Mouse (Mus musculus): Measurements from ENCODE around the gene Rbm46. TPM values are rescaled to one million over a fixed set of nuclear protein-coding genes. Genes with fewer than 3 reads are reported as not detected.
A peak's percentile ranks its signal among the peaks of the same experiment; 100 is the strongest.

Gene Rbm46
- not detected in 2 replicates for total RNA-seq (2014; fragmentation: Nextera tagmentation)
- total RNA-seq (2017): not detected in 2 replicates

DNA sequence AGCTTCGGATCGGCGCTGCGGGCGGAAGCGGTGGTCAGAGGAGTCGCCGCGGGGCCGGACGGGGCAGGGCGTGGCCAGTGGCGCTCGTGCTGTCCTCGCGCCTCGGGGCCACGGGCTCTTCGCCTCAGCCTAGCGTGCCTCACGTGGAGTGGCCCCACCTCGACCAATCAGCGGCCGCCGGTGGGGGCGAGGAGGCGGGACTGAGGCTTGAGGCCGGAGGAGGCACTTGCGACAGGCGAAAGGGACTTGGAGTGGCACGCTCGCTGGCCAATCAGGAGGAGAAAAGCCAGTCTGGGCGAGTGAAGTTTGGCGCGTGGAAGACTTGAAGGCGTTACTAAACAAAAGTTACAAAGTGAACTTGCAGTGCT lies at the start of gene Rbm46:
TSS of gene Rbm46 (minus strand) at position 112 of the 368 bp plus-strand sequence.
- peak; percentile 75 for ATAC-seq (replicated peaks; ENCODE audit: poor library complexity, severe bottlenecking)

DNA sequence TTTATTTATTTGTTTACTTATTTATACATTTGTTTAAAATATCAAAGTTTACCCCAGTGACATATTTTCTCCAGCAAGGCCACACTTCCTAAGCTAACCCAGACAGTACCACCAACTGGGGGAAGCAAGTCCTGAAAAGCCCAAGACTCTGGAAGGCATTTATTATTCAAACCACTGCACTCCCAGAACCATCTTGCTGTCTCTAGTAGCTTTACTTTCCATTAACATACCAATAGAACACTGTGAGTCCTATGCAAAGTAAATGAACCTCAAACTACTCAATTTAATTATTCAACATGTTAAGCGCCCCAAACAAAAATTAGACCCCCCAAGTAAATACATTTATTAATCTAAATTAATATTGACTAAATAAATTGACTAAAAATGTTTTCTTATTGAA lies 39.3 kb upstream of the Rbm46 start:
- no peak for ATAC-seq (replicated peaks; ENCODE audit: poor library complexity, severe bottlenecking)

DNA sequence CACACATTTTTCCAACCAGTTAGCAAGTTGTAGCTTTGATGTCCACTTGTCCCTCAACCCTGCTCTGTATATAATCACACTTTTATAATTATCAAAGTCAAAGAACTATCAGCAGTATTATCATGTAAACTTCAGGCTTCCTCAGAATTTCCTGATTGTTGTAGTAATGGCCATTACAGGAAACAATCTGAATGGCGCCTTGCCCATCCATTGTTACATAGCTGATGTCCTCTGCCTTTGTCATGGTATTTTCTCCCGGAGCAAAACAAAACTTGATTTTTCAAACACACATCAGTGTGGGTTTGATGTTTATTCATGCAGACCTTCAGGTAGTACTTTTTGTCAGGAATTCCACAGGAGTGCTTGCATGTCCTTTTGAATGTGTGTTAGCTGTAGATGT lies 32.4 kb upstream of the Rbm46 start:
- ATAC-seq (replicated peaks; ENCODE audit: poor library complexity, severe bottlenecking): no peak

DNA sequence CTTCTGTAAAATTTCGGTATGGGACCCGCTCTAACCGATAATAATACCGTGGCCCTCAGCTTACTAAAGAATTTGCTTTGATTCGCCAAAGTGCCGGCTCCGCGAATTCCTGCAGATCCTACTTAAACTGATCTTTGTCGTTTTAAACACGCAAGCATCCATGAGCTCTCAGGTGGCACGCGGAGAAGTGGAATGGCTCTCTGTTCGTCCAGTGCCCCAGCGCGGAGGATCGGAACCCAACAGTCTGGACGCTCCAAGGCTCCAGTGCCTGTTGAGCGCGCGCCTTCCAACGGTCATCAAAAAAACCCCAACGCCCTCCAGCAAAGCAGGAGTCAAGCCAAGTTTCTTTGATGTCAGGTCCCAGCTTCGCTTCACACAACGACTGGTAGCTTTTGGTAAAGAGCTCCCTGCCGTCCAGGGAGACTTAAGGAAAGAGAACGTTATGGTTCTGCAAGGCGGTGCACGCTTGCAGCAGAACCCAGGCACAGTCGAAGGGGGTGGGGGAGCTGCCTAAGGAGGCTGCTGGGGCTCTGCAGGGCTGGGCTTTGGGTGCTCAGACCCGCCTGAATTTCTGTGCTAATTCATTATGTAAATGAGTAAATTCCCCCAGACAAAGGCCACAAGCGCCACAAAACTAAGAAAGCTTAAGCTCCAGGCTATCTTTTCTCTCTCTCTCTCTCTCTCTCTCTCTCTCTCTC lies 28.1 kb upstream of the Rbm46 start:
- no peak for ATAC-seq (replicated peaks; ENCODE audit: poor library complexity, severe bottlenecking)

DNA sequence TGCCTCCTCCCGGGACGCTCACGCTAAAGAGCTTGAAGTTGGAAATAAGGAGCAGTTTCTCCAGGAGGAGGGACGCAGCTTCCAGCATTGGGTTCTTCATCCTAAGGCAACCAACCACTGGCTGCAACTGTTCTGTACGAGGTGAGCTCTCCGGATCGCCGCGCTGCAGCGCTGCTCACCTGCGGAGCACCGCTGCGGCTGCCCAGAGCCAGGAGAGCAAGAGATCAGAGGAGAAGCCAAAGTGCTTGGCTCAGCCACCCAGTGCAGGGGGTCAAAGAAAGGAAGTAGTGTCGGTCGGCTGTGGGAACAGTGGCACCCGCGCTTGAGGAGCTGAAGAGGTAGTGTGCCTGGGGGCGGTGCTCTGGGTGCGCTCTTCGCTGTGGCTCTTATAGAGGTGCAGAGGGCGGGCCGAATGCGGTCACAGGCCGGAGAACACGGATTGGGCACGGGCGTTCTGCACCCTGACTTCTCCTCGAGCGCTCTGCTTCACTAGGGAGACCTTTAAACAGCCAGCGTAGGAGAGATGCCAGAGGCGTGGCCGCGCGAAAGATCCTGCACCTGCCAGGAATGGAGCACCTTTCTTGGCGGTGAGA lies 27.4 kb upstream of the Rbm46 start, which contains the start of gene Lrat:
TSS of gene Lrat (minus strand) at position 361 of the 593 bp plus-strand sequence.
- peak; percentile 52 for ATAC-seq (replicated peaks; ENCODE audit: poor library complexity, severe bottlenecking)

DNA sequence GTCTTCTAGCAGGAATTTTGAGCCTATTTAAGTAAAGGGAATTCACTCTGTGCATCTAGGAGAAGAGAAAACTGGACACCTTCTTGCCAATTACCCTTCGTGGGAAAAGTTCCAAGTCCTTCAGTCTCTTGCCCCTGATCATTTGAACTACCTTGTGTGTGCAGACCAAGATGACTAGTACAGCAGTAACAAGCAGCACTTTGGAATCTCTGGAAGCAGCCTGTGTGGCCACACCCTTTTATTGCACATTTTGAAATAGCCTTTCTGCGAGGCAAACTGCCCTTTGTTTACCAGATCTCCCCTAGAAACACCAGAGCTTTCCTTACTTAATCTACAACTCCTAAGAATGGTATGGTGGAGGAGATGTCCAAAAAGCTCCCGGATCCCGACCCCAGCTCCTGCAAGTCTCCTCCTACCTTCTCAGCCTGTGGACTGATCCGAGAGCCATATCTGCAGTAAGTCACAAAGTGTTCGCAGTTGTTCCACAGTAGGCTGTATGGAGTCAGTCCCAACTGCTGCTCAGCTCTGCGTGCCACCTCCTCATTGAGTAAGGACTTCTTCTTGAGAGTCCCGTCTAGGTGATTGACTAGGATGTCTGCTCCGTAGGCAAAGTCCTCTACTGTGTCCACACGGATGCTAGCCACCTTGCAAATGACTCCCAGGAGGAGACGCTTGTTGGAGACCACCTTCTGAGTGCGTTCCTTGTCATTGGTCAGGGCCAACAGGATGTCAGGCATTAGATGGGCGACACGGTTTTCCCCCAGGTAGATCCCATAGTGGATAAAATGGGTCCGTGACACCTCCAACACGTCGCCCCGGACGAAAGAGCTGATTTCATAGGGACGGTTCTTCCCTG lies 26.7 kb upstream of the Rbm46 start:
- no peak for ATAC-seq (replicated peaks; ENCODE audit: poor library complexity, severe bottlenecking)

DNA sequence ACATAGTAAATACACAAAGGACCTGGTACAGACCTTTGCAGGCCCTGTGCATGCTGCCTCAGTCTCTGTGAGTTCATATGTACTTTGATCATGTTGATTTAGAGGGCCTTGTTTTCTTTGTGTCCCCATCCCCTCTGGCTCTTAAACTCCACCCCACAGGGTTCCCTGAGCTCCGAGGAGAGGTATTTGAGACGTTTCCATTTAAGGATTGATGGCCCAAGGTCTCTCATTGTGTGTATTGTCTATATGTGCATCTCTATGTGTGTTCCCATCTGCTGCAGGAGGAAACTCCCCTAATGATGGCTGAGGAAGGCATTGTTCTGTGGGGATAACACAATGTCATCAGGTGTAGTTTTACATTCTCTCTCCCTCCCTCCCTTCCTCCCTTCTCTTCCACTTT lies 12.6 kb upstream of the Rbm46 start:
- ATAC-seq (replicated peaks; ENCODE audit: poor library complexity, severe bottlenecking): no peak

DNA sequence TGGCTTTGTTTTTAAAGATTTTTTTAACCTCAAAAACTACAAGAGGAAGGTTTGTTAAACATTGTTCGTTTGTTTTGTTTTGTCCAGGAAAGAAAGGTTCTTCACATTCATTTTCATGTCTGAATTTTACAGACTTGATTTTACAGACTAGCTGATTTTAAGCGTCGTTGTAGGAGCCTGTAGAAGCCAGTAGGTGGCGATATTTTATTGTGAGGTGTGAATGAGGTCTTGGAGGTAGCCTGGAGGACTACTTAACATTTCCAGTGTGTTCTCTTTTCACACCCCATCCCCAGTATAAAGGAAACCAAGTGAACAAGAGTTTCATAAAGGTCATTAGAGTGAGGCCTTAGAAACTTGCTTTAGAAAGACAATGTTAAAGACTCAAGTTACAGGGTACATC lies 975 bp upstream of the Rbm46 start:
- ATAC-seq (replicated peaks; ENCODE audit: poor library complexity, severe bottlenecking): peak; percentile 50; the same call in 1 of the 2 replicates

DNA sequence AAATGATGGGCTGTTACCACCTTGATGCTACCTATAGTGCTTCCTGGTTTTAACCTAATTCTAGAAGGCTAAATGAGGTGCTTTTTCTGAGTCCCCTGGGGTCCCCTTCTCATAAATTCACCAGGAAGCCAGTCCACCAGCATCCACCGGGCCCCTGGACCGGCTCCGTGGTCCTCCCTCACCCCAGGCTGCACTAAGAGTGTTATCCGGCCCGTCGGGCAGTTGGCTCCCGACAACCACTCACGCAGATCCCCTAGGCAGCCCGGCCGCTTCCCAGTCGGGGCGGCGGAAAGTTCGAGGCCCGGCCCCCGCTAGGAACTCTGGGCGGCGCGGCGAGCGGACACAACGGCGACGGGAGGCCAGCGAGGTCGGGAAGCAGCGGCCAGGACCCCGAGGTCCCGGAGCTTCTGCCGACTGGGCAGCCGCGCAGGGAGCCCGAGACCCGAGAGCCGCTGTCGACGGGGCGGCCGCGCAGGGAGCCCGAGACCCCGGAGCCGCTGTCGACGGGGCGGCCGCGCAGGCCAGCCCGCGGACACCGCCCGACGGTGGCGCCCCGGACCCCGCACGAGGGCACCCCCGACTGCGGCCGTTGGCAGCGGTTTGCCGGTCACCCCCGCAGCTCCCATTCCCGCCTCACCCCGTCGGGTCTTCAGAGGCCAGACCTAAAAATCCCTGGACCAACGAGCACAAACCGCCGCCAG lies 462 bp downstream of the Rbm46 start:
- ATAC-seq (replicated peaks; ENCODE audit: poor library complexity, severe bottlenecking): no peak

DNA sequence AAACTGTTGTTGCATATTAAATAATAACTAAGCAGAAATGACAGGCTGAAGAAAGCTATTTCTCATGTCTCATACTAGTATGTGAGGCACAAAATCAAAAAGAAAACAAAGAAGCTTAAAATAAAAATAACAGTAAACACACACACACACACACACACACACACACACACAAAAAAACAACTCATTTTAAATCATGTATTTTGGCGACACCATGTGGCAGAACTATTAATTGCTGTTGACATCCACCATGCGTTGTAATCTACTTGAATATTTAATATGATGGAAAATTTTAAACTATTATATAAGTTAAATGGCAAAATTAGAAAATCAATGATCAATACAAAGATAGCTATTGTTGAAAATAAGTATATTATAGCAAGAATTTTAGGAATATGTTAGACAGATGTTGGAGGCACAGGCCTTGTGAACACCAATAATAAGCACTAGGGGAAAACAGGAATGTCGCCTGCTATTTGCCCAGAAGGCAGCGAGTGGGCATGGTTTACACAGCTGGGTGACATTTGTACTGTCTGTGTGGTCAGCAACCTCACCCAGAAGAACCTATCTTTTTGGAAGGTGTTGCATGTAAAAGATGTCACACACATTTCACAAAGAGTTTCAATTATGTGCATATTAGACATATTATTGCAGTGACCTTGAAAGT lies 18.7 kb downstream of the Rbm46 start:
- no peak; the same call in 1 of the 2 replicates for ATAC-seq (replicated peaks; ENCODE audit: poor library complexity, severe bottlenecking)

DNA sequence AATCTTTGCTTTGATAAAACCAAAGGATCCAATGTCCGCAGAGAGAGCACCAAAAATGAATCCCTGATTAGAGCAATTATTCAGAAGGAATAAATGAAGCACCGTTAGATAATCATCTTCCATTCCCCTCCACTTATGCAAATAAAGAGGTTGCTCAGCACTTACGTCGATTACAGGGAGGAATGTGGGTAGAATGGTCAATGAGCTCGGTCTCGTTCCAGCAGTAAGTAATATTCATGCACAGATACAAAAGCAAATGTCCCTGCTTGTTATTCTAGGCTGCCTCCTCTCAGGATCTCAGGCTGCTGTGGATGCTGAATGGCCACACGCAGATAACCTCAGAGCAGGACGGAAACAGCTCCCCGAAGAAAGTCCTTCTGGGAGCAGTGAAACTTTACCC lies 51.1 kb downstream of the Rbm46 start:
- ATAC-seq (replicated peaks; ENCODE audit: poor library complexity, severe bottlenecking): no peak

DNA sequence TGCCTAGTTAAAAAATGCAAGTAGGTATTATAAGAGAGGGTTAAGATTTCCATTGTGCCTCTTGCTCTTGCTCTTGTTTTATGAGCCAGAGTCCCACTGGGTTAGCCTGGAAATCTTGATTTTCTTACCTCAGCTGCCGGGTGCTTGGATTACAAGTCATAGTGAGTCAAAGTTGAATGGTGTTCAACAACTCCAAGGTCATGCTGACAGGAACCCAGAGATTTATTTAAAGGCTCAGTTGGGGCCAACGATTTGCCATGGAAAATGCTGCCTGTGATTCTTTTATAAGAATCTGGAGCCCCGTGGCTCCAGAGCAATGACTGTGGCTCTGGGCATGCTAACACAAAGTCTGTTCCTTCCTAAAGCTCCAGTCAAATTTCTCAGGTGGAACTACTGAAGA lies 64.4 kb downstream of the Rbm46 start:
- no peak for ATAC-seq (replicated peaks; ENCODE audit: poor library complexity, severe bottlenecking)

DNA sequence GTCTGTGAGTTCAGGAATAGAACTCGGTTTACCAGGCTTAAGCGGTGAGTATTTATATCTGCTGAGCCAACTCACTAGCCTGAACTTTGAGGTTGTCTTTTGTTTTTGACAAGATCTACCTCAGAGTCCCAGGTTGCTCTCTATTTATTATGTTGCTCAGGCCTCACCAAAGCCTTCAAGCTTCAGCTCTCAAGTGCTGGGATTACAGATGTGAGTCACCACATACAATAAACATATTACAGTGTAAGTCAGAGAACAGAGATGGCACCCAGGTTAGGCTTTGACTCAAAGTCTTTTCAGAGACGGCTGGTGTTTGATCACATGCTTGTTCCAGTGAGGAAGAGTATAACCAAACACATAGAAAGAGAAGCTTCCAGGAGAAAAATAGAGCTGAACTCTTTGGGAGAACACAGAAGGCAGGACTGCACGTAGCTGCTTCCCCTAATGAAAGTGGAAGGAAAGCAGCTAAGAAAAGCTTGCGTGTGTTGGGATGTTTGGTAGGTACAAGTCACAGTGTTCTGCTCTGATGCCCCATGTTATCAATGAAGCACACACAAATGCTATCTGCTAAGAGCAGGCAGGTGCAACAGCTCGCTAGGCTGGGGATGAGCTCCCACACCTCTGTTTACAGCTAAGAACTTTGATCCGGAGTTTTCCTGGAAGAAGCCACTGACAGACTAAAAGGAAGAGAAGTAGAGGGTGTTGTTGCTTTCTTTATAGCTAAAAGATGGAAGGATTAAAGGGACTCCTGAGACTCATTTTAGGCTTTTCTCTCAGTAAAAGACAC lies 65.8 kb downstream of the Rbm46 start:
- ATAC-seq (replicated peaks; ENCODE audit: poor library complexity, severe bottlenecking): no peak

DNA sequence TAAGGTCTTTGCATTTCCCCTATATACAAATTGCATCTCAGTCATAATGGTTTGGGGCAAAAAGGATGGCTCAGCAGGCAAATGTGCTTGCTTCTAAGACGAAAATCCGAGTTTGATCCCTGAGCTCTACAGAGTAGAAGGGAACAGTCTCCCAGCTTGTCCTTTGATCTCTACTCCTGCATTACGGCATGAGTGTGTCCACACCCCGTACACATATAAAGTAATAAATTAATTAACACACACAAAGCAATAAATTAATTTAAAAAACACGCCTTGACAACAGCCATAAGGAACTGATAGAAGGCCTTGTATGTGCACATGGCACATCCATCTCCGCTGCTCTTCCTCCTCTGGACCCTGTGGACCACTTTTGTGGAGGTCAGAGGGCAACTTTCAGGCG lies 66.5 kb downstream of the Rbm46 start:
- ATAC-seq (replicated peaks; ENCODE audit: poor library complexity, severe bottlenecking): no peak

DNA sequence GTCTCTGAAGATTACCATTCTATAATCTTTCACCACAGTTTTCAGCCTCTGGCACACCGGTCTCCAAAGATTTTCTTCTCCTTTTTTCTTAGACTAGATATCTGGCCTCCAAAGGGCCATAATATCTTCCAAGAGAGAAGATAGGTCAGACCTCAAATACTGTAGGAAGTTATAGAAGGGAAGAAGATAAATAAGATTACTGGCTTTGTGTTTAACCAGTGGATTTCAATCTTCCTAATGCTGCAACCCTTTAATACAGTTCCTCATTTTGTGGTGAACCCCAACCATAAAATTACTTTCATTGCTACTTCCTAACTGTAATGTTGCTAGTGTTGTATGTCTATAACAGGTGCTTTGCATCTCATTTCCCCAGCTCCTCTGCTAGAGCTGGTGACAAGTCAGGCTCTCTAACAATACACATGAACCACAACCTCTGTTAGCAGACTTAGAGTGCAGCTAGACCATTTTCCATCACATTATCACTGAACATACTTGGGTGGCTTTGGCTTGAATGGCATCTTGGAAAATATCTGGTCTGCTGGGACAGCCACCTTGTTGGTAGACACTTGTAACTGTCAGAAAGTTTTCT lies 67.9 kb downstream of the Rbm46 start:
- ATAC-seq (replicated peaks; ENCODE audit: poor library complexity, severe bottlenecking): peak; percentile 78

DNA sequence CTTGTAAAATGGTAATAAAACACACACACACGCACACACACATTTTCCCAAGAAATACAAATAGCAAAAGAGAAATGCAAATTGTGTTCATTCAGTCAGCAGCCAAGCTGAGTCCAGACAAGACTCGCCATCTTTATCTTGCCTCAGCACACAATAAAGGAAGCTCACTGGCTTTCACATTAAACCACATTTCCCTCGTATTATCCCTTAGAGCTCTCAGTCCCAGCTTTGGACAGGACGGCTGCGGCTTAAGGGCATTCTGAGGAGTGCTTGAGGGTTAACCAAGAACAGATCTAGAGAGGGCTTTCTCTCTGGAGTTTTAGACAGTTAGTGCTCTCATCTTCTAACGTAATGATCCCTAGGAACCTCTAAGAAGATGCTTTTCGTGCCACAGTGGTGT lies 71.0 kb downstream of the Rbm46 start:
- peak; percentile 42 for ATAC-seq (replicated peaks; ENCODE audit: poor library complexity, severe bottlenecking)

DNA sequence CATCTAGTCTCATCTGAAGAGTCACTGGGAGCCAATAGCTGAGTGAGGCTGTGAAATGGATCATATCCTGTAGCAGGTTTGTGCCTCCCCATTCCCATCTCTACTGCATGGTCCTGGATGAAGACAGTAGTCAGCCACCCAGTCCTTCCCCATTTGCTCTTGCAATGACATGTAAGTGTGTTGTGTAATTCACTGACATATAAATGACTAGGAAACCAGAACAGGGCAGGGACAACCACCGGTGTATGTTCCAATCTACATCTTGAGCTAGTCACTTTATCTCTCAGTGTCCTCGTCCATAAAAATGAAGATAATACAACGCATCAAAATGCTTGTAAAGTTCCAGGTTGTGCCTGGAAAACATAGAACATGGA lies 75.8 kb downstream of the Rbm46 start:
- peak; percentile 87 for ATAC-seq (replicated peaks; ENCODE audit: poor library complexity, severe bottlenecking)

DNA sequence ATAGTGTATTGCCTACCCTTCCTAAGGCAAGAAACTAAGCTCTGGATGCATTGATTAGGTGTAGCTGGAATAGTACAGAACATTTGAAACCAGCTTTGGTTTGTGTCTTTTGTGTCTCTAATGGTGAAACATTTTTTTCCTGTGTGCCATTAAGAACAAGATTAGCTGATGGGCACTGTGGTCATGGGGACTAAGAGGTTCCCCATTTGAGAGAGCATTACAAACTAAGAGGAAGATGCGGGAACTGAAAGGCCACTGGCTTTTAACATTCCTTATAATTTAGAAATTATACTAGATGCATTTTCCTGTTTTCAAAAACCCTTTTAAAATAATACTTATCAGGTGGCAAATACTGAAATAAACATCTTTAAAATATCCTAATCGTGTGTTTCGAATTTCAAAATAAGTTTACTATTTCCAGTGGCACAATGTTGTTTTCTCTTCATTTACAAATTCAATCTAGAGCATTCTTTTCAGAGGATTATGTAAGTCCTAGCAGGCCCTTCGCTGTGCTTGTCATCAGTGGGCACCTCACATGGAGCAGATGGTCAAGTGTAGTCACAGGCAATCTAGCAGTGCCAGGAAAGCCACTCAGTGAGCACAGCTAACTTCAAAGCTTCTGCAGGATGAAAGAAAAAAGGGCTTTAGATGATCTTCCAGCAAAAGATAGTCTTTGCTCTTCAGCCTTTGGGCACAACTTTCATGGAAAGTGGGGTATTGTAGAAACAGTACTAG lies 76.4 kb downstream of the Rbm46 start:
- peak; percentile 63 for ATAC-seq (replicated peaks; ENCODE audit: poor library complexity, severe bottlenecking)

All from granulocyte monocyte progenitor cell, adult 5-6 weeks (primary cell).